ENCODE assay signal across 27 mouse cellular contexts in genomic region chr16:43457814-43458213, GRCm38 (mm10).
DNase-seq lines count a peak whose midpoint lies in the region; ATAC-seq and TF ChIP-seq lines count a peak whose summit lies in the region.
"Had no signal": no experiment of that assay in that cellular context is flagged by ENCODE, and none has a peak within 500 bp of the region (broad histone marks: within the 10 kb centered on the region; RNA-seq: fewer than 3 reads in every experiment).

No protein-coding gene starts in this region.

- no peak for TF ChIP-seq POLR2A in CH12.LX (IDR thresholded peaks at IDR 0.05; ENCODE audit: low read depth, low read length)

- no peaks in the 10 kb centered on the region for H3K27me3 ChIP-seq in forebrain, embryonic 14.5 days (replicated peaks; ENCODE audit: control insufficient read depth, insufficient read depth, low read length)
- no peaks in the 10 kb centered on the region for H3K27me3 ChIP-seq in forebrain, embryonic 15.5 days
- no peaks in the 10 kb centered on the region for H3K27me3 ChIP-seq in CH12.LX (replicated peaks)
- H3K27me3 ChIP-seq: embryonic facial prominence, embryonic 12.5 days; embryonic facial prominence, embryonic 15.5 days; forebrain, embryonic 12.5 days had no signal

- 47% methylated on average over 8 of the region's 8 CpGs for WGBS in forebrain, embryonic 14.5 days
- 48% methylated on average over 8 of the region's 8 CpGs for WGBS in forebrain, embryonic 15.5 days

- intact Hi-C loops in heart, postnatal 36 days (cut with DNase I), result no loop called here
- intact Hi-C loops in heart, postnatal 25 days (cut with DNase I), result no loop called here
- intact Hi-C loops in left cerebral cortex, postnatal 14 days (cut with DNase I), result no loop called here

- peak; percentile 41 for DNase-seq in forebrain, embryonic 14.5 days (ENCODE audit: low spot score)
- peak; percentile 49 for DNase-seq in heart, adult 11 months
- no peak for DNase-seq in heart, postnatal 36 days
- no peak for DNase-seq in CH12.LX (ENCODE audit: extremely low read depth)
- no peak for DNase-seq in heart, postnatal 25 days (ENCODE audit: low spot score)
- no peak for DNase-seq in left cerebral cortex, postnatal 14 days (ENCODE audit: low spot score in 2 of 2)
- DNase-seq: adrenal gland, adult 8-10 months; adrenal gland, postnatal 36 days; cerebellum, adult 11 months; cerebellum, adult 2 months; cerebellum, adult 9-11 months; cerebellum, postnatal 25 days; gastrocnemius, postnatal 10 days; gastrocnemius, postnatal 36 days; heart, postnatal 4 days; kidney, adult 18-20 months had no signal

- no peak overlapping the region for H3K9ac ChIP-seq in forebrain, embryonic 14.5 days (ENCODE audit: low read length)
- no peak overlapping the region for H3K9ac ChIP-seq in forebrain, embryonic 15.5 days (replicated peaks)
- peak overlapping the region; percentile 99 for H3K9ac ChIP-seq in CH12.LX (ENCODE audit: insufficient read depth, low read depth)
- H3K9ac ChIP-seq: embryonic facial prominence, embryonic 12.5 days; embryonic facial prominence, embryonic 15.5 days; forebrain, embryonic 12.5 days; hindbrain, embryonic 14.5 days had no signal

- no peak for TF ChIP-seq CTCF in CH12.LX (conservative IDR thresholded peaks at IDR 0.05 in 1 of 2, IDR thresholded peaks at IDR 0.05 in 1 of 2; ENCODE audit: low read depth in 2 of 2, low read length in 2 of 2)

- H3K4me2 ChIP-seq in forebrain, embryonic 14.5 days (ENCODE audit: low read length), result no peak overlapping the region
- no peak overlapping the region for H3K4me2 ChIP-seq in forebrain, embryonic 15.5 days (replicated peaks)
- H3K4me2 ChIP-seq in CH12.LX (ENCODE audit: insufficient read depth, low read depth, poor library complexity, severe bottlenecking), result peak overlapping the region; percentile 99
- H3K4me2 ChIP-seq: embryonic facial prominence, embryonic 12.5 days; embryonic facial prominence, embryonic 15.5 days; forebrain, embryonic 12.5 days; heart, embryonic 11.5 days; hindbrain, embryonic 14.5 days had no signal

- ATAC-seq in forebrain, embryonic 14.5 days, result 0 out of 2 replicates have a peak, but pooled peaks have one; percentile 37
- ATAC-seq in forebrain, embryonic 15.5 days (replicated peaks), result no peak
- ATAC-seq: activated CD4-positive, CD25-positive, alpha-beta regulatory T cell, adult 4 months; CD4-positive, CD25-positive, alpha-beta regulatory T cell, adult 4 months; hindbrain, postnatal 0 days; inflammation-experienced regulatory T-cells, adult 6 months; intestine, embryonic 16.5 days had no signal

- in situ Hi-C loops in CH12.LX (cut with MboI; ENCODE audit: low pct_ligation_motif_present, low pct_unique_long_range_greater_than_20kb, low sequenced_read_pairs), result loop anchor here (10.0 kb wide), 1 partner anchor 47 kb away; no protein-coding TSS in a partner anchor

- no peaks in the 10 kb centered on the region for H3K36me3 ChIP-seq in forebrain, embryonic 14.5 days (ENCODE audit: control insufficient read depth, insufficient read depth, low read length)
- H3K36me3 ChIP-seq in forebrain, embryonic 15.5 days, result no peaks in the 10 kb centered on the region
- H3K36me3 ChIP-seq in CH12.LX (replicated peaks in 1 of 2; ENCODE audit: control insufficient read depth in 1 of 2, insufficient read depth in 1 of 2, low read length in 1 of 2), result no peaks in the 10 kb centered on the region
- H3K36me3 ChIP-seq: embryonic facial prominence, embryonic 12.5 days; embryonic facial prominence, embryonic 15.5 days; forebrain, embryonic 12.5 days had no signal

- TF ChIP-seq EP300 in CH12.LX (IDR thresholded peaks at IDR 0.05; ENCODE audit: low read length), result no peak

- peaks cover 8% of the 10 kb centered on the region; the same call in 1 of the 2 replicates for H3K4me1 ChIP-seq in forebrain, embryonic 14.5 days (ENCODE audit: control insufficient read depth, insufficient read depth, low read length)
- H3K4me1 ChIP-seq in forebrain, embryonic 15.5 days, result peaks cover 19% of the 10 kb centered on the region
- peaks cover 12 to 77% of the 10 kb centered on the region in 2 experiments for H3K4me1 ChIP-seq in CH12.LX (ENCODE audit: control insufficient read depth in 1 of 2, insufficient read depth in 2 of 2)

- no peaks in the 10 kb centered on the region for H3K9me3 ChIP-seq in forebrain, embryonic 14.5 days (replicated peaks; ENCODE audit: control insufficient read depth, low read length)
- H3K9me3 ChIP-seq in forebrain, embryonic 15.5 days, result no peaks in the 10 kb centered on the region
- no peaks in the 10 kb centered on the region for H3K9me3 ChIP-seq in CH12.LX (replicated peaks; ENCODE audit: low read length)
- H3K9me3 ChIP-seq: embryonic facial prominence, embryonic 12.5 days; embryonic facial prominence, embryonic 15.5 days; forebrain, embryonic 12.5 days had no signal

- dilution Hi-C loops in CH12.LX (cut with MboI; ENCODE audit: extremely low pct_ligation_motif_present, extremely low pct_unique_long_range_greater_than_20kb, low sequenced_read_pairs), result no loop called here

- H3K4me3 ChIP-seq in forebrain, embryonic 14.5 days (ENCODE audit: low read depth, low read length), result no peak overlapping the region
- no peak overlapping the region for H3K4me3 ChIP-seq in forebrain, embryonic 15.5 days
- peak overlapping the region; percentile 50 to 71 (median 50) for H3K4me3 ChIP-seq in CH12.LX (replicated peaks in 1 of 3; ENCODE audit: low read depth in 2 of 3, low read length in 2 of 3, poor library complexity in 1 of 3)
- H3K4me3 ChIP-seq: embryonic facial prominence, embryonic 12.5 days; embryonic facial prominence, embryonic 15.5 days; forebrain, embryonic 12.5 days had no signal

- no peak for TF ChIP-seq RAD21 in CH12.LX (IDR thresholded peaks at IDR 0.05; ENCODE audit: low read depth, low read length)

- H3K79me2 ChIP-seq in CH12.LX (replicated peaks; ENCODE audit: control insufficient read depth, extremely low read depth, insufficient read depth, poor library complexity, severe bottlenecking), result peaks cover 66% of the 10 kb centered on the region

- H3K27ac ChIP-seq in forebrain, embryonic 14.5 days (ENCODE audit: low read depth, low read length), result no peak overlapping the region
- no peak overlapping the region for H3K27ac ChIP-seq in forebrain, embryonic 15.5 days (replicated peaks)
- H3K27ac ChIP-seq in CH12.LX (ENCODE audit: insufficient read depth, low read depth), result peak overlapping the region; percentile 93
- H3K27ac ChIP-seq: embryonic facial prominence, embryonic 12.5 days; embryonic facial prominence, embryonic 15.5 days; forebrain, embryonic 12.5 days; hindbrain, embryonic 14.5 days; hindbrain, postnatal 0 days had no signal

TF ChIP-seq in CH12.LX, 34 proteins besides CTCF, POLR2A, EP300 and RAD21:
- TF ChIP-seq USF1 (IDR thresholded peaks at IDR 0.05; ENCODE audit: low read depth, low read length), result no peak
- no peak for TF ChIP-seq RCOR1 (conservative IDR thresholded peaks at IDR 0.05; ENCODE audit: low read depth, low read length)
- TF ChIP-seq MXI1 (IDR thresholded peaks at IDR 0.05; ENCODE audit: low read depth, low read length), result peak; percentile 74
- no peak; the same call in 1 of the 2 replicates for TF ChIP-seq CHD1 (IDR thresholded peaks at IDR 0.05; ENCODE audit: low read depth, low read length)
- no peak for TF ChIP-seq BHLHE40 (IDR thresholded peaks at IDR 0.05; ENCODE audit: low read depth, low read length)
- TF ChIP-seq SMC3 (IDR thresholded peaks at IDR 0.05; ENCODE audit: low read depth, low read length), result no peak
- no peak for TF ChIP-seq HCFC1 (IDR thresholded peaks at IDR 0.05; ENCODE audit: low read depth, low read length)
- TF ChIP-seq ZKSCAN1 (IDR thresholded peaks at IDR 0.05; ENCODE audit: borderline replicate concordance, low read depth, low read length), result no peak
- TF ChIP-seq IRF4 (IDR thresholded peaks at IDR 0.05; ENCODE audit: low read depth, low read length), result no peak
- TF ChIP-seq POLR2AphosphoS2 (IDR thresholded peaks at IDR 0.05; ENCODE audit: low read depth, low read length), result no peak
- no peak for TF ChIP-seq MEF2A (IDR thresholded peaks at IDR 0.05; ENCODE audit: borderline replicate concordance, low read depth, low read length)
- no peak for TF ChIP-seq ZNF384 (IDR thresholded peaks at IDR 0.05; ENCODE audit: low read depth, low read length)
- TF ChIP-seq CHD2 (IDR thresholded peaks at IDR 0.05; ENCODE audit: low read length), result no peak
- TF ChIP-seq SIN3A (IDR thresholded peaks at IDR 0.05; ENCODE audit: low read length), result no peak
- TF ChIP-seq PAX5 (IDR thresholded peaks at IDR 0.05; ENCODE audit: low read length), result no peak
- no peak for TF ChIP-seq MAZ (IDR thresholded peaks at IDR 0.05; ENCODE audit: low read depth, low read length)
- TF ChIP-seq MAX (IDR thresholded peaks at IDR 0.05; ENCODE audit: low read length), result 0 out of 2 replicates have a peak, but pooled peaks have one; percentile 36
- 0 out of 2 replicates have a peak, but pooled peaks have one; percentile 16 for TF ChIP-seq MYC (IDR thresholded peaks at IDR 0.05; ENCODE audit: low read depth, low read length)
- no peak for TF ChIP-seq JUN (IDR thresholded peaks at IDR 0.05; ENCODE audit: insufficient read depth, low read depth, low read length)
- no peak for TF ChIP-seq ELF1 (IDR thresholded peaks at IDR 0.05; ENCODE audit: low read depth, low read length)
- TF ChIP-seq NRF1 (IDR thresholded peaks at IDR 0.05; ENCODE audit: low read depth, low read length), result no peak
- TF ChIP-seq ETS1 (conservative IDR thresholded peaks at IDR 0.05; ENCODE audit: low read depth, low read length), result no peak
- TF ChIP-seq ZC3H11A (IDR thresholded peaks at IDR 0.05; ENCODE audit: low read depth, low read length), result no peak
- no peak for TF ChIP-seq TCF12 (IDR thresholded peaks at IDR 0.05; ENCODE audit: low read depth, low read length)
- TF ChIP-seq GABPA (IDR thresholded peaks at IDR 0.05; ENCODE audit: insufficient replicate concordance, low read depth, low read length), result no peak
- TF ChIP-seq KAT2A (IDR thresholded peaks at IDR 0.05; ENCODE audit: insufficient replicate concordance, low read length), result no peak
- no peak for TF ChIP-seq MAFK (IDR thresholded peaks at IDR 0.05; ENCODE audit: insufficient replicate concordance, low read length)
- TF ChIP-seq E2F4 (IDR thresholded peaks at IDR 0.05; ENCODE audit: insufficient replicate concordance, low read depth, low read length), result no peak
- no peak for TF ChIP-seq UBTF (IDR thresholded peaks at IDR 0.05; ENCODE audit: low read depth, low read length)
- no peak for TF ChIP-seq TBP (conservative IDR thresholded peaks at IDR 0.05; ENCODE audit: low read depth, low read length)
- no peak for TF ChIP-seq USF2 (conservative IDR thresholded peaks at IDR 0.05; ENCODE audit: low read depth, low read length)
- peak; percentile 15; the same call in 1 of the 2 replicates for TF ChIP-seq JUND (conservative IDR thresholded peaks at IDR 0.05; ENCODE audit: low read depth, low read length)
- TF ChIP-seq NELFE (IDR thresholded peaks at IDR 0.05; ENCODE audit: low read depth, low read length), result no peak
- TF ChIP-seq ZMIZ1 (IDR thresholded peaks at IDR 0.05; ENCODE audit: low read depth, low read length), result no peak
TF ChIP-seq in CH12.LX: peak in this region for 4.

Comparison
In these comparisons a context has a peak if more than half of its experiments do, and no peak if none do; other contexts are left out.
1. DNase-seq: peak in forebrain, embryonic 14.5 days (single experiment) and heart, adult 11 months (single experiment); none in heart, postnatal 36 days (0 of 2), CH12.LX (single experiment), heart, postnatal 25 days (single experiment) and left cerebral cortex, postnatal 14 days (0 of 2).
2. H3K4me3 ChIP-seq: peak in CH12.LX (3 of 3); none in forebrain, embryonic 14.5 days (single experiment) and forebrain, embryonic 15.5 days (single experiment).